Mouse (Mus musculus) stomach, postnatal 0 days (tissue): ENCODE data around the gene Plin4. TPM values are rescaled to one million over a fixed set of nuclear protein-coding genes. Genes with fewer than 3 reads are reported as not detected.

Source experiments
- ATAC-seq: fragments of 200-750 bp; cut with Nextera tagmentation; 2 replicates; pipeline ENCODE4 v1.8.0; 2017; ENCODE audit not compliant: low FRiP score, low TSS enrichment
- DNase-seq: peaks from one replicate; pipeline ENCODE4 v3.0.0-alpha.2; 2016; ENCODE audit warnings: low spot score
- H3K27ac ChIP-seq: fragments of 300-500 bp; sonication (generic); replicated peaks from 2 replicates; pipeline ENCODE4 v1.5.1; 2014; ENCODE audit warnings: mild to moderate bottlenecking, control low read depth
- H3K27me3 ChIP-seq: fragments of 300-500 bp; sonication (generic); 2 replicates; pipeline ENCODE4 v1.6.1; 2014; ENCODE audit warnings: low read length; ENCODE audit not compliant: control insufficient read depth, insufficient read depth
- H3K36me3 ChIP-seq: fragments of 300-500 bp; sonication (generic); 2 replicates; pipeline ENCODE4 v1.6.1; 2014; ENCODE audit warnings: low read length, mixed read lengths; ENCODE audit not compliant: control insufficient read depth, insufficient read depth
- H3K4me1 ChIP-seq: fragments of 300-500 bp; sonication (generic); replicated peaks from 2 replicates; pipeline ENCODE4 v1.6.1; 2014; ENCODE audit warnings: antibody characterized with exemption; ENCODE audit not compliant: control insufficient read depth, insufficient read depth
- H3K4me2 ChIP-seq: fragments of 300-500 bp; sonication (generic); replicated peaks from 2 replicates; pipeline ENCODE4 v1.6.1; 2014; ENCODE audit warnings: low read depth, mild to moderate bottlenecking, control low read depth, moderate library complexity
- H3K4me3 ChIP-seq: fragments of 300-500 bp; sonication (generic); 2 replicates; pipeline ENCODE4 v1.5.1; 2014; ENCODE audit warnings: low read depth, low read length, control low read depth
- H3K9ac ChIP-seq: fragments of 300-500 bp; sonication (generic); 2 replicates; pipeline ENCODE4 v1.6.1; 2014; ENCODE audit warnings: mild to moderate bottlenecking, low read length, control low read depth, mixed read lengths
- H3K9me3 ChIP-seq: fragments of 300-500 bp; sonication (generic); 2 replicates; pipeline ENCODE4 v1.6.1; 2016; ENCODE audit warnings: low read length; ENCODE audit not compliant: control insufficient read depth
- CTCF ChIP-seq: IDR thresholded peaks from 2 replicates; pipeline ENCODE4 v1.5.1; 2016; ENCODE audit warnings: antibody characterized with exemption, low read depth, mild to moderate bottlenecking, moderate library complexity
- EP300 ChIP-seq: optimal IDR thresholded peaks from 2 replicates; pipeline ENCODE3; 2016; ENCODE audit warnings: antibody characterized with exemption
- WGBS: fragments of 180-500 bp; shearing (Covaris S2); extraction: QIAGEN DNeasy Blood & Tissue Kit; methylation state at CpG from one replicate; pipeline ENCODE4 v1.1.7; 2014; 5-methylcytosine and 5-hydroxymethylcytosine counted together
- polyA plus RNA-seq: library from polyadenylated mRNA; unstranded; fragments of >200 nt; fragmentation: Nextera tagmentation; extraction: Ambion mirVana; gene quantifications from 2 replicates; pipeline ENCODE4 v1.2.1, GENCODE M21; 2015

Plin4 gene
- 0.95 and 1.4 TPM in 2 replicates for polyA plus RNA-seq

GRCm38 (mm10) chr17:56109219-56110051 lies at the start of gene Plin4:
Plin4 (minus strand) TSS chr17:56109803.
- WGBS, result 52% methylated on average over 7 of the region's 10 CpGs
- TF ChIP-seq CTCF (no peak), EP300 (no peak)
- no peaks in the 10 kb centered on the region for H3K36me3 ChIP-seq
- H3K4me3 ChIP-seq, result peak within 1 kb of the TSS; percentile 15; the same call in 1 of the 2 replicates
- peak within 1 kb of the TSS; percentile 38; the same call in 1 of the 2 replicates for H3K9ac ChIP-seq
- no peaks in the 10 kb centered on the region for H3K4me1 ChIP-seq
- H3K27ac ChIP-seq, result peak within 1 kb of the TSS; percentile 24; the same call in 1 of the 2 replicates
- ATAC-seq (peak; percentile 73), DNase-seq (peak; percentile 58)
- no peaks in the 10 kb centered on the region for H3K27me3 ChIP-seq
- H3K4me2 ChIP-seq, result peak within 1 kb of the TSS; percentile 31
- no peaks in the 10 kb centered on the region for H3K9me3 ChIP-seq

- 28% methylated on average over 9 of the region's 9 CpGs for WGBS
- Histone ChIP-seq H3K4me3 (no peak overlapping the region), H3K4me1 (no peaks in the 10 kb centered on the region), H3K27ac (no peak overlapping the region), H3K4me2 (no peak overlapping the region), H3K9me3 (no peaks in the 10 kb centered on the region), H3K9ac (no peak overlapping the region), H3K27me3 (0 out of 2 replicates have a peak, but pooled peaks cover 2% of the 10 kb centered on the region), H3K36me3 (no peaks in the 10 kb centered on the region)
- DNase-seq (peak; percentile 83), ATAC-seq (peak; percentile 68)
- TF ChIP-seq CTCF (no peak), EP300 (no peak)
Measured at GRCm38 (mm10) chr17:56153643-56154042, 44.0 kb upstream of the Plin4 start.

GRCm38 (mm10) chr17:56149897-56150296 lies 40.3 kb upstream of the Plin4 start:
- H3K9me3 ChIP-seq, result no peaks in the 10 kb centered on the region
- TF ChIP-seq CTCF (no peak), EP300 (no peak)
- H3K36me3 ChIP-seq, result no peaks in the 10 kb centered on the region
- H3K4me3 ChIP-seq, result no peak overlapping the region
- ATAC-seq, result no peak
- no peaks in the 10 kb centered on the region; the same call in 1 of the 2 replicates for H3K27me3 ChIP-seq
- H3K4me2 ChIP-seq, result no peak overlapping the region
- no peak overlapping the region for H3K27ac ChIP-seq
- WGBS, result 44% methylated on average over 2 of the region's 2 CpGs
- no peaks in the 10 kb centered on the region for H3K4me1 ChIP-seq
- H3K9ac ChIP-seq, result no peak overlapping the region
- no peak for DNase-seq

- Histone ChIP-seq H3K36me3 (no peaks in the 10 kb centered on the region), H3K27me3 (no peaks in the 10 kb centered on the region; the same call in 1 of the 2 replicates), H3K4me3 (no peak overlapping the region), H3K9ac (peak overlapping the region; percentile 8; the same call in 1 of the 2 replicates), H3K4me1 (no peaks in the 10 kb centered on the region), H3K4me2 (peak overlapping the region; percentile 27), H3K27ac (no peak overlapping the region), H3K9me3 (no peaks in the 10 kb centered on the region)
- DNase-seq, result no peak
- TF ChIP-seq EP300 (no peak), CTCF (no peak)
- 0 out of 2 replicates have a peak, but pooled peaks have one; percentile 19 for ATAC-seq
- 4% methylated on average over 26 of the region's 30 CpGs for WGBS
Measured at GRCm38 (mm10) chr17:56148790-56149618, 39.4 kb upstream of the Plin4 start.

- H3K27me3 ChIP-seq, result no peaks in the 10 kb centered on the region; the same call in 1 of the 2 replicates
- H3K4me1 ChIP-seq, result no peaks in the 10 kb centered on the region
- H3K27ac ChIP-seq, result no peak overlapping the region
- no peaks in the 10 kb centered on the region for H3K9me3 ChIP-seq
- DNase-seq (no peak), ATAC-seq (no peak)
- TF ChIP-seq CTCF (no peak), EP300 (no peak)
- no peak overlapping the region for H3K4me3 ChIP-seq
- no peak overlapping the region for H3K4me2 ChIP-seq
- H3K9ac ChIP-seq, result no peak overlapping the region
- WGBS, result 22% methylated on average over 9 of the region's 9 CpGs
- H3K36me3 ChIP-seq, result no peaks in the 10 kb centered on the region
Measured at GRCm38 (mm10) chr17:56148280-56148679, 38.7 kb upstream of the Plin4 start.
